Mouse (Mus musculus) CH12.LX (cell line): ENCODE data around the gene Gm4559.

Experiments used
- POLR2A ChIP-seq: IDR thresholded peaks from 2 replicates; pipeline ENCODE4 v1.6.1; 2011; ENCODE audit warnings: low read depth, mild to moderate bottlenecking, improper control_type of control experiment, low read length
- POLR2AphosphoS2 ChIP-seq: IDR thresholded peaks from 2 replicates; pipeline ENCODE4 v1.6.1; 2011; ENCODE audit warnings: low read depth, low read length, improper control_type of control experiment
- ZNF384 ChIP-seq: IDR thresholded peaks from 2 replicates; pipeline ENCODE4 v1.6.1; 2012; ENCODE audit warnings: low read depth, low read length, improper control_type of control experiment, inconsistent platforms

GRCm38 (mm10) chr7:142316558-142316957 is 42.4 kb upstream of the Gm4559 start:
- TF ChIP-seq POLR2AphosphoS2 (no peak), POLR2A (no peak), ZNF384 (no peak)
